Mouse (Mus musculus): ENCODE results near the gene Ndfip2. TPM values are rescaled to one million over a fixed set of nuclear protein-coding genes. Genes with fewer than 3 reads are reported as not detected.

The Ndfip2 gene
- total and polyA plus RNA-seq, 3 experiments = 12.6 to 49.6 (median 19.0) TPM

DNA sequence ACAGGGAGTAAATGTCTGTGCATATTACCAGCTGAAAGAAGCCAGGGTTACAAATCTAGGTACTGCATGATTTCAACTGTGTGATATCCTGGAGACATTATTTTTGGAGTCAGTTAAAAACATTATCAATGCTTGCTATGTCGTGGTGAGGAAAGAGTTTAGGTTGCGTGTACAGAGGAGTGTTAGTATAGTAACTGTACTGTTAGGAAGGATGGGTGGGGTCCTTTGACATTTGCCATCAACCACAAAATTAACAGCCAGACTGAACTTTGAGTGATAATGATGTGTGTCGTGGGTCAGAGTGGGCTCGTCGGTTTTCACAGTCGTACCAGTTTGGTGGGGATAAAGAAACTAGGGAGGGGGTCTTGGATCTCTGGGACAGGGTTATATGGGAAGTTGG is 13.7 kb downstream of the Ndfip2 start:
- in situ Hi-C loops (cut with MboI; ENCODE audit: low pct_ligation_motif_present, low pct_unique_long_range_greater_than_20kb, low sequenced_read_pairs) = no loop called here

DNA sequence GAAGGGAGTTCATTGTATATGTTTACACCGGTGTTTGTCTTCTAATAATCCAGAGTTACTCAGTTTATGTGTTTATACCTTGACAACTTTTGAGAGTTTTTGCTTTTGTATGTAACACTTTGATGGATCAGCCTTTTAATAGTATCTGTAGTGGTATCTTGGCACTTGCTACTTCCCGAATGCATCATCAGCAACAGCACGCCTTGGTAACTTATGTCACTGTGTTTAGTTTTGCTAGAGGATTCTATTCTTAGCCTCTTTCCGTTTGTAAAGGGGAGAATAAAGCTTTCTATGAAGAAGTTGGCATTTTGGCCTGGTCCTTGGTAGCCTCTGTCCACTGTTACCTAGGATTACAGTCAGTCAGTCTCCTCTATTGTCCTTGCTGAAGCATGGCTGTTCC is 14.2 kb downstream of the Ndfip2 start:
- peaks cover 8 to 21% of the 10 kb centered on the region in 2 experiments for H3K4me1 ChIP-seq (ENCODE audit: control insufficient read depth in 1 of 2, insufficient read depth in 2 of 2)
- in situ Hi-C loops (cut with MboI; ENCODE audit: low pct_ligation_motif_present, low pct_unique_long_range_greater_than_20kb, low sequenced_read_pairs) = no loop called here
- no peak overlapping the region for H3K27ac ChIP-seq (ENCODE audit: insufficient read depth, low read depth)

More for the DNA sequence above, 13.7 kb downstream of the Ndfip2 start:
- TF ChIP-seq NELFE (IDR thresholded peaks at IDR 0.05; ENCODE audit: low read depth, low read length) (no peak), TBP (conservative IDR thresholded peaks at IDR 0.05; ENCODE audit: low read depth, low read length) (no peak), E2F4 (IDR thresholded peaks at IDR 0.05; ENCODE audit: insufficient replicate concordance, low read depth, low read length) (no peak), ETS1 (conservative IDR thresholded peaks at IDR 0.05; ENCODE audit: low read depth, low read length) (no peak), JUND (conservative IDR thresholded peaks at IDR 0.05; ENCODE audit: low read depth, low read length) (no peak), ZNF384 (IDR thresholded peaks at IDR 0.05; ENCODE audit: low read depth, low read length) (no peak), GABPA (IDR thresholded peaks at IDR 0.05; ENCODE audit: insufficient replicate concordance, low read depth, low read length) (no peak), IRF4 (IDR thresholded peaks at IDR 0.05; ENCODE audit: low read depth, low read length) (no peak), MXI1 (IDR thresholded peaks at IDR 0.05; ENCODE audit: low read depth, low read length) (no peak), POLR2A (IDR thresholded peaks at IDR 0.05; ENCODE audit: low read depth, low read length) (no peak), PAX5 (IDR thresholded peaks at IDR 0.05; ENCODE audit: low read length) (no peak), MAZ (IDR thresholded peaks at IDR 0.05; ENCODE audit: low read depth, low read length) (no peak), TCF12 (IDR thresholded peaks at IDR 0.05; ENCODE audit: low read depth, low read length) (no peak), ELF1 (IDR thresholded peaks at IDR 0.05; ENCODE audit: low read depth, low read length) (no peak)
- no peak overlapping the region for H3K4me2 ChIP-seq (ENCODE audit: insufficient read depth, low read depth, poor library complexity, severe bottlenecking)
- no peaks in the 10 kb centered on the region for H3K9me3 ChIP-seq (replicated peaks; ENCODE audit: low read length)
- dilution Hi-C loops (cut with MboI; ENCODE audit: extremely low pct_ligation_motif_present, extremely low pct_unique_long_range_greater_than_20kb, low sequenced_read_pairs) = no loop called here
- no peak overlapping the region for H3K27ac ChIP-seq (ENCODE audit: insufficient read depth, low read depth)
- no peak for DNase-seq (ENCODE audit: extremely low read depth)
- 0 out of 2 replicates have a peak, but pooled peaks cover 2% of the 10 kb centered on the region for H3K79me2 ChIP-seq (replicated peaks; ENCODE audit: control insufficient read depth, extremely low read depth, insufficient read depth, poor library complexity, severe bottlenecking)
- no peaks in the 10 kb centered on the region for H3K27me3 ChIP-seq (replicated peaks)
- H3K9ac ChIP-seq (ENCODE audit: insufficient read depth, low read depth) = no peak overlapping the region
- H3K4me3 ChIP-seq (replicated peaks in 1 of 3; ENCODE audit: low read depth in 2 of 3, low read length in 2 of 3, poor library complexity in 1 of 3) = no peak overlapping the region
- peaks cover 8 to 21% of the 10 kb centered on the region in 2 experiments for H3K4me1 ChIP-seq (ENCODE audit: control insufficient read depth in 1 of 2, insufficient read depth in 2 of 2)
- peaks cover 0 to 3% of the 10 kb centered on the region in 2 experiments for H3K36me3 ChIP-seq (replicated peaks in 1 of 2; ENCODE audit: control insufficient read depth in 1 of 2, insufficient read depth in 1 of 2, low read length in 1 of 2)

More for the DNA sequence above, 14.2 kb downstream of the Ndfip2 start:
- H3K36me3 ChIP-seq (replicated peaks in 1 of 2; ENCODE audit: control insufficient read depth in 1 of 2, insufficient read depth in 1 of 2, low read length in 1 of 2) = peaks cover 0 to 2% of the 10 kb centered on the region in 2 experiments
- TF ChIP-seq MYC (IDR thresholded peaks at IDR 0.05; ENCODE audit: low read depth, low read length) = no peak
- no peak for TF ChIP-seq TCF12 (IDR thresholded peaks at IDR 0.05; ENCODE audit: low read depth, low read length)
- no peak for TF ChIP-seq SMC3 (IDR thresholded peaks at IDR 0.05; ENCODE audit: low read depth, low read length)
- TF ChIP-seq NELFE (IDR thresholded peaks at IDR 0.05; ENCODE audit: low read depth, low read length) = no peak
- TF ChIP-seq SIN3A (IDR thresholded peaks at IDR 0.05; ENCODE audit: low read length) = no peak
- no peak for TF ChIP-seq PAX5 (IDR thresholded peaks at IDR 0.05; ENCODE audit: low read length)
- H3K4me3 ChIP-seq (replicated peaks in 1 of 3; ENCODE audit: low read depth in 2 of 3, low read length in 2 of 3, poor library complexity in 1 of 3) = no peak overlapping the region
- no peak overlapping the region for H3K4me2 ChIP-seq (ENCODE audit: insufficient read depth, low read depth, poor library complexity, severe bottlenecking)
- dilution Hi-C loops (cut with MboI; ENCODE audit: extremely low pct_ligation_motif_present, extremely low pct_unique_long_range_greater_than_20kb, low sequenced_read_pairs) = no loop called here
- no peak overlapping the region for H3K9ac ChIP-seq (ENCODE audit: insufficient read depth, low read depth)
- no peak for DNase-seq (ENCODE audit: extremely low read depth)
- H3K27me3 ChIP-seq (replicated peaks) = no peaks in the 10 kb centered on the region
- H3K79me2 ChIP-seq (replicated peaks; ENCODE audit: control insufficient read depth, extremely low read depth, insufficient read depth, poor library complexity, severe bottlenecking) = 0 out of 2 replicates have a peak, but pooled peaks cover 2% of the 10 kb centered on the region
- no peaks in the 10 kb centered on the region for H3K9me3 ChIP-seq (replicated peaks; ENCODE audit: low read length)
